Mouse (Mus musculus) CH12.LX (cell line): ENCODE measurements around the gene Zfp579. TPM values are rescaled to one million over a fixed set of nuclear protein-coding genes. Genes with fewer than 3 reads are reported as not detected.
A peak's percentile ranks its signal among the peaks of the same experiment; 100 is the strongest.

ENCODE experiments used
- DNase-seq: peaks from one replicate; pipeline ENCODE4 v3.0.0-alpha.2; 2013; ENCODE audit errors: extremely low read depth
- H3K27ac ChIP-seq: 2 replicates; pipeline ENCODE4 v1.5.1; 2012; ENCODE audit warnings: low read depth, mild to moderate bottlenecking, control low read depth, moderate library complexity; ENCODE audit not compliant: insufficient read depth
- H3K27me3 ChIP-seq: replicated peaks from 2 replicates; pipeline ENCODE3; 2012; ENCODE audit warnings: inconsistent platforms
- H3K36me3 ChIP-seq, 2 experiments: replicated peaks in 1 of 2; 2 replicates each; pipeline versions ENCODE3 to v1.6.1; 2012; ENCODE audit warnings: inconsistent platforms in 1 of 2, low read length in 1 of 2, mild to moderate bottlenecking in 1 of 2, mixed read lengths in 1 of 2, moderate library complexity in 1 of 2; ENCODE audit not compliant: control insufficient read depth in 1 of 2, insufficient read depth in 1 of 2
- H3K4me1 ChIP-seq, 2 experiments: 2 replicates each; pipeline ENCODE4 v1.6.1; 2012; ENCODE audit warnings: inconsistent platforms in 1 of 2, moderate library complexity in 1 of 2; ENCODE audit not compliant: insufficient read depth in 2 of 2, control insufficient read depth in 1 of 2
- H3K4me2 ChIP-seq: 2 replicates; pipeline ENCODE4 v1.6.1; 2012; ENCODE audit warnings: low read depth, mild to moderate bottlenecking, control low read depth; ENCODE audit not compliant: poor library complexity, insufficient read depth, severe bottlenecking
- H3K4me3 ChIP-seq, 3 experiments: fragments of 150-350 bp in 1 of 3; sonication (generic) in 1 of 3; replicated peaks in 1 of 3; 2 replicates each; pipeline versions ENCODE3 to v1.5.1; 2011 to 2012; ENCODE audit warnings: low read depth in 2 of 3, low read length in 2 of 3, mild to moderate bottlenecking in 2 of 3, moderate library complexity in 2 of 3, control low read depth in 1 of 3, improper control_type of control experiment in 1 of 3, inconsistent platforms in 1 of 3, mixed read lengths in 1 of 3; ENCODE audit not compliant: poor library complexity in 1 of 3
- H3K79me2 ChIP-seq: replicated peaks from 2 replicates; pipeline ENCODE4 v1.6.1; 2012; ENCODE audit warnings: mild to moderate bottlenecking, moderate library complexity; ENCODE audit not compliant: control insufficient read depth, poor library complexity, insufficient read depth, severe bottlenecking; ENCODE audit errors: extremely low read depth
- H3K9ac ChIP-seq: 2 replicates; pipeline ENCODE4 v1.6.1; 2012; ENCODE audit warnings: low read depth, mild to moderate bottlenecking, control low read depth, moderate library complexity; ENCODE audit not compliant: insufficient read depth
- H3K9me3 ChIP-seq: replicated peaks from 2 replicates; pipeline ENCODE3; 2012; ENCODE audit warnings: low read length, inconsistent platforms, mixed read lengths
- BHLHE40 ChIP-seq: IDR thresholded peaks from 2 replicates; pipeline ENCODE4 v1.6.1; 2011; ENCODE audit warnings: mild to moderate bottlenecking, low read depth, low read length, improper control_type of control experiment
- CHD1 ChIP-seq: IDR thresholded peaks from 2 replicates; pipeline ENCODE4 v1.6.1; 2012; ENCODE audit warnings: low read depth, low read length, improper control_type of control experiment, inconsistent platforms
- CHD2 ChIP-seq: IDR thresholded peaks from 2 replicates; pipeline ENCODE4 v1.6.1; 2011; ENCODE audit warnings: low read length, improper control_type of control experiment
- CTCF ChIP-seq, 2 experiments: IDR thresholded peaks in 1 of 2; conservative IDR thresholded peaks in 1 of 2; 2 replicates each; pipeline ENCODE4 v1.5.1; 2011 to 2012; ENCODE audit warnings: low read depth in 2 of 2, low read length in 2 of 2, improper control_type of control experiment in 1 of 2, inconsistent platforms in 1 of 2, mild to moderate bottlenecking in 1 of 2, moderate library complexity in 1 of 2
- E2F4 ChIP-seq: IDR thresholded peaks from 2 replicates; pipeline ENCODE4 v1.6.1; 2011; ENCODE audit warnings: low read depth, low read length, improper control_type of control experiment; ENCODE audit not compliant: insufficient replicate concordance
- ELF1 ChIP-seq: IDR thresholded peaks from 2 replicates; pipeline ENCODE4 v1.6.1; 2014; ENCODE audit warnings: low read depth, mild to moderate bottlenecking, inconsistent platforms, low read length, improper control_type of control experiment
- EP300 ChIP-seq: IDR thresholded peaks from 2 replicates; pipeline ENCODE4 v1.6.1; 2011; ENCODE audit warnings: low read length, improper control_type of control experiment
- ETS1 ChIP-seq: conservative IDR thresholded peaks from 2 replicates; pipeline ENCODE4 v1.6.1; 2012; ENCODE audit warnings: low read depth, mild to moderate bottlenecking, inconsistent platforms, low read length, improper control_type of control experiment, moderate library complexity
- GABPA ChIP-seq: IDR thresholded peaks from 2 replicates; pipeline ENCODE4 v1.6.1; 2012; ENCODE audit warnings: low read depth, low read length, improper control_type of control experiment, inconsistent platforms; ENCODE audit not compliant: insufficient replicate concordance
- HCFC1 ChIP-seq: IDR thresholded peaks from 2 replicates; pipeline ENCODE4 v1.6.1; 2012; ENCODE audit warnings: low read depth, mild to moderate bottlenecking, inconsistent platforms, low read length, improper control_type of control experiment
- IRF4 ChIP-seq: IDR thresholded peaks from 2 replicates; pipeline ENCODE4 v1.6.1; 2014; ENCODE audit warnings: low read depth, mild to moderate bottlenecking, inconsistent platforms, low read length, improper control_type of control experiment
- JUN ChIP-seq: IDR thresholded peaks from 2 replicates; pipeline ENCODE4 v1.6.1; 2011; ENCODE audit warnings: low read depth, mild to moderate bottlenecking, low read length, improper control_type of control experiment, moderate library complexity; ENCODE audit not compliant: insufficient read depth
- KAT2A ChIP-seq: IDR thresholded peaks from 2 replicates; pipeline ENCODE4 v1.6.1; 2012; ENCODE audit warnings: low read length, improper control_type of control experiment, inconsistent platforms; ENCODE audit not compliant: insufficient replicate concordance
- MAX ChIP-seq: IDR thresholded peaks from 2 replicates; pipeline ENCODE4 v1.6.1; 2011; ENCODE audit warnings: low read length, improper control_type of control experiment
- MAZ ChIP-seq: IDR thresholded peaks from 2 replicates; pipeline ENCODE4 v1.6.1; 2012; ENCODE audit warnings: low read depth, mild to moderate bottlenecking, inconsistent platforms, low read length, improper control_type of control experiment, moderate library complexity
- MXI1 ChIP-seq: IDR thresholded peaks from 2 replicates; pipeline ENCODE4 v1.6.1; 2011; ENCODE audit warnings: mild to moderate bottlenecking, low read depth, low read length, improper control_type of control experiment
- NELFE ChIP-seq: IDR thresholded peaks from 2 replicates; pipeline ENCODE4 v1.6.1; 2011; ENCODE audit warnings: low read depth, low read length, improper control_type of control experiment
- NRF1 ChIP-seq: IDR thresholded peaks from 2 replicates; pipeline ENCODE4 v1.6.1; 2014; ENCODE audit warnings: low read depth, mild to moderate bottlenecking, inconsistent platforms, low read length, improper control_type of control experiment, moderate library complexity
- PAX5 ChIP-seq: IDR thresholded peaks from 2 replicates; pipeline ENCODE4 v1.6.1; 2012; ENCODE audit warnings: low read length, inconsistent platforms, mixed read lengths
- POLR2A ChIP-seq: IDR thresholded peaks from 2 replicates; pipeline ENCODE4 v1.6.1; 2011; ENCODE audit warnings: low read depth, mild to moderate bottlenecking, improper control_type of control experiment, low read length
- POLR2AphosphoS2 ChIP-seq: IDR thresholded peaks from 2 replicates; pipeline ENCODE4 v1.6.1; 2011; ENCODE audit warnings: low read depth, low read length, improper control_type of control experiment
- RAD21 ChIP-seq: IDR thresholded peaks from 2 replicates; pipeline ENCODE4 v1.6.1; 2011; ENCODE audit warnings: low read depth, mild to moderate bottlenecking, low read length, improper control_type of control experiment, moderate library complexity
- RCOR1 ChIP-seq: conservative IDR thresholded peaks from 2 replicates; pipeline ENCODE4 v1.6.1; 2012; ENCODE audit warnings: low read depth, mild to moderate bottlenecking, inconsistent platforms, low read length, improper control_type of control experiment
- SIN3A ChIP-seq: IDR thresholded peaks from 2 replicates; pipeline ENCODE4 v1.6.1; 2012; ENCODE audit warnings: low read length, improper control_type of control experiment, inconsistent platforms
- TCF12 ChIP-seq: IDR thresholded peaks from 2 replicates; pipeline ENCODE4 v1.6.1; 2014; ENCODE audit warnings: low read depth, mild to moderate bottlenecking, inconsistent platforms, low read length, improper control_type of control experiment
- USF1 ChIP-seq: IDR thresholded peaks from 2 replicates; pipeline ENCODE4 v1.6.1; 2014; ENCODE audit warnings: low read depth, mild to moderate bottlenecking, inconsistent platforms, low read length, improper control_type of control experiment
- USF2 ChIP-seq: conservative IDR thresholded peaks from 2 replicates; pipeline ENCODE4 v1.6.1; 2011; ENCODE audit warnings: low read depth, low read length, improper control_type of control experiment
- ZC3H11A ChIP-seq: IDR thresholded peaks from 2 replicates; pipeline ENCODE4 v1.6.1; 2012; ENCODE audit warnings: low read depth, mild to moderate bottlenecking, inconsistent platforms, low read length, improper control_type of control experiment
- ZMIZ1 ChIP-seq: IDR thresholded peaks from 2 replicates; pipeline ENCODE4 v1.6.1; 2012; ENCODE audit warnings: low read depth, mild to moderate bottlenecking, inconsistent platforms, low read length, improper control_type of control experiment
- ZNF384 ChIP-seq: IDR thresholded peaks from 2 replicates; pipeline ENCODE4 v1.6.1; 2012; ENCODE audit warnings: low read depth, low read length, improper control_type of control experiment, inconsistent platforms
- dilution Hi-C: fragments of 300-500 bp; cut with MboI; formaldehyde crosslinking; loops from 2 replicates; pipeline ENCODE4 v1.14.3; 2020; ENCODE audit warnings: low sequenced_read_pairs; ENCODE audit not compliant: extremely low pct_unique_long_range_greater_than_20kb, extremely low pct_ligation_motif_present
- in situ Hi-C: fragments of 300-500 bp; cut with MboI; formaldehyde crosslinking; loops from 3 replicates; pipeline ENCODE4 v1.14.3; 2019; ENCODE audit warnings: low sequenced_read_pairs, low pct_ligation_motif_present, low pct_unique_long_range_greater_than_20kb, mixed read lengths
- polyA plus RNA-seq: library from polyadenylated mRNA; unstranded; fragments of >175 nt; gene quantifications from 2 replicates; pipeline ENCODE4 v1.2.1, GENCODE M21; 2012; ENCODE audit warnings: low read depth; ENCODE audit not compliant: insufficient read length
- total RNA-seq, 2 experiments: library from RNA; depleted of rRNA; stranded (reverse); fragments of 300-350 nt in 1 of 2; fragments of >200 nt in 1 of 2; gene quantifications; 2 replicates each; pipeline ENCODE4 v1.2.3; 2012 to 2014

Zfp579 gene
- total and polyA plus RNA-seq, 3 experiments: 1.0 to 11.3 (median 2.8) TPM

- TF ChIP-seq TCF12: peak; percentile 19; the same call in 1 of the 2 replicates
- TF ChIP-seq ZMIZ1: no peak
- TF ChIP-seq POLR2A: peak; percentile 68; the same call in 1 of the 2 replicates
- TF ChIP-seq SIN3A: peak; percentile 54; the same call in 1 of the 2 replicates
- TF ChIP-seq MAX: peak; percentile 65
- no peak for TF ChIP-seq USF1
- TF ChIP-seq ZC3H11A: no peak
- TF ChIP-seq BHLHE40: peak; percentile 93
- no peak for TF ChIP-seq USF2
- TF ChIP-seq CHD2: 0 out of 2 replicates have a peak, but pooled peaks have one; percentile 55
- TF ChIP-seq IRF4: 0 out of 2 replicates have a peak, but pooled peaks have one; percentile 16
- no peak for TF ChIP-seq CHD1
- TF ChIP-seq NELFE: peak; percentile 40; the same call in 1 of the 2 replicates
- no peak for TF ChIP-seq EP300
- TF ChIP-seq KAT2A: 0 out of 2 replicates have a peak, but pooled peaks have one; percentile 2
- TF ChIP-seq, all 38 proteins: peak for 15
Measured at GRCm38 (mm10) chr7:5015118-5016001, 19.4 kb upstream of the Zfp579 start, which contains the start of gene Gm44973 (continued).

GRCm38 (mm10) chr7:5014251-5015117 is 18.5 kb upstream of the Zfp579 start, which contains the start of the genes Zfp524 and Fiz1:
Gene Zfp524, plus strand, starts transcription at chr7:5014415.
Gene Fiz1, minus strand, starts transcription at chr7:5014697.
- Histone ChIP-seq H3K79me2 (peaks cover 6% of the 10 kb centered on the region; the same call in 1 of the 2 replicates), H3K36me3 (peaks cover 36 to 46% of the 10 kb centered on the region in 2 experiments), H3K27me3 (no peaks in the 10 kb centered on the region), H3K27ac (peak within 1 kb of the TSS; percentile 90), H3K4me1 (peaks cover 4 to 36% of the 10 kb centered on the region in 2 experiments), H3K9ac (peak within 1 kb of the TSS; percentile 97), H3K4me3 (peak within 1 kb of the TSS; percentile 75 to 81 (median 78)), H3K4me2 (peak within 1 kb of the TSS; percentile 77), H3K9me3 (peaks cover 6% of the 10 kb centered on the region)
- dilution Hi-C loops (no loop called here), in situ Hi-C loops (no loop called here)
- DNase-seq: peak; percentile 97
- TF ChIP-seq NRF1 (peak; percentile 82), E2F4 (0 out of 2 replicates have a peak, but pooled peaks have one; percentile 50), BHLHE40 (no peak), IRF4 (peak; percentile 43), MAZ (peak; percentile 91), TCF12 (peak; percentile 65), ZC3H11A (no peak), NELFE (peak; percentile 67), RAD21 (no peak), CTCF (conservative IDR thresholded peaks at IDR 0.05 in 1 of 2, IDR thresholded peaks at IDR 0.05 in 1 of 2; ENCODE audit: low read depth in 2 of 2, low read length in 2 of 2) (no peak), POLR2AphosphoS2 (peak; percentile 14; the same call in 1 of the 2 replicates), PAX5 (no peak), JUN (no peak), GABPA (no peak; the same call in 1 of the 2 replicates), MXI1 (no peak; the same call in 1 of the 2 replicates), CHD2 (peak; percentile 65; the same call in 1 of the 2 replicates), ETS1 (no peak), ELF1 (peak; percentile 68), ZNF384 (peak; percentile 42; the same call in 1 of the 2 replicates), KAT2A (peak; percentile 84; the same call in 1 of the 2 replicates), HCFC1 (peak; percentile 85), RCOR1 (peak; percentile 99), POLR2A (peak; percentile 83), ZMIZ1 (no peak; the same call in 1 of the 2 replicates)
